Comparison of ENCODE assay signal across 8 mouse cellular contexts in the genomic region with DNA sequence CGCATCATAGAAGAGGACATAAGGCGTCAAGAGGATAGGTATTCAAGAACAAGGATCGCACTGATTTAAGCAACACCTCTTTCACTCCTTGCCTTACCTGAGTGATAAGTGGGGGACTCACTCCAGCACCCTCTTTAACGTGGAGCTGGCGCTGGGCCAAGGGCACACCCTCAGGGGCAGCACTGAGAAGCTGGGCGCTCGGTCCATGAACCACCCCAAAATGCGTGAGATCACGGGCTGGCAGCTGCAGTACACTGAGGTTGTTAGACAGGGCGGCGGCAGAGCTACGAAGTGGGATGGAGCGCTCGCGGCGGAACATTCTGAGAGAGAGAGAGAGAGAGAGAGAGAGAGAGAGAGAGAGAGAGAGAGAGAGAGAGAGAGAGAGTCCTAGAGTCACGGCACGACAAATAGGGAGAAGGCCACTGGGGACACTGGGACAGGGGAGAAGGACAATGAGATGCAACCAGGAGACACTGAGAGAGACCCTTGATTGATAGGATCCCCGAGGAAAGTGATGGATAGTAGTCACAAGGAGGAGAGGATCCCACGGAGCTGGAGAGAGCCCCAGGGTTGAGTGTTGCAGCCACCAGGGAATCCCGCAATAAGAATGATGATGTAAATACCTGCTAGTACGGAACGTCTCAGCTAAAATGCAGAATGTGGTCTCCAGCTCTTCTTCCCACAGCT. TPM values are rescaled to one million over a fixed set of nuclear protein-coding genes. Genes with fewer than 3 reads are reported as not detected.
A peak's percentile ranks its signal among the peaks of the same experiment; 100 is the strongest.
DNase-seq lines count a peak whose midpoint lies in the region; ATAC-seq lines count a peak whose summit lies in the region.

No protein-coding gene starts in this region.

- peak overlapping the region; percentile 53 for H3K9ac ChIP-seq in hindbrain, embryonic 11.5 days (ENCODE audit: low read depth, low read length)

- intact Hi-C loops in left cerebral cortex, postnatal 25 days (cut with DNase I) = no loop called here

- peak overlapping the region; percentile 76 for H3K4me2 ChIP-seq in hindbrain, embryonic 11.5 days (replicated peaks; ENCODE audit: low read depth, low read length)

- peaks cover 14% of the 10 kb centered on the region for H3K4me1 ChIP-seq in erythroblast, embryonic 14.5 days (ENCODE audit: control insufficient read depth)
- H3K4me1 ChIP-seq in hindbrain, embryonic 11.5 days (replicated peaks; ENCODE audit: control insufficient read depth, insufficient read depth, low read length) = 0 out of 2 replicates have a peak, but pooled peaks cover 8% of the 10 kb centered on the region

- peak overlapping the region; percentile 60 for H3K4me3 ChIP-seq in erythroblast, embryonic 14.5 days (replicated peaks)
- H3K4me3 ChIP-seq in hindbrain, embryonic 11.5 days (ENCODE audit: low read depth, low read length) = peak overlapping the region; percentile 51

- peaks cover 3% of the 10 kb centered on the region; the same call in 1 of the 2 replicates for H3K36me3 ChIP-seq in erythroblast, embryonic 14.5 days (ENCODE audit: control insufficient read depth)
- H3K36me3 ChIP-seq in hindbrain, embryonic 11.5 days (ENCODE audit: control insufficient read depth, insufficient read depth, low read length) = no peaks in the 10 kb centered on the region

- H3K27ac ChIP-seq in hindbrain, embryonic 11.5 days (ENCODE audit: low read depth, low read length) = no peak overlapping the region

- ATAC-seq in erythroblast, adult 5-6 weeks (replicated peaks; ENCODE audit: low FRiP score, poor library complexity, severe bottlenecking) = no peak
- ATAC-seq in hindbrain, embryonic 11.5 days (ENCODE audit: low FRiP score) = peak; percentile 63
- peak; percentile 19; the same call in 1 of the 2 replicates for ATAC-seq in megakaryocyte-erythroid progenitor cell, adult 5-6 weeks (replicated peaks; ENCODE audit: low FRiP score, low TSS enrichment, poor library complexity, severe bottlenecking)

- H3K9me3 ChIP-seq in erythroblast, embryonic 14.5 days (ENCODE audit: control insufficient read depth, low read length) = no peaks in the 10 kb centered on the region
- no peaks in the 10 kb centered on the region for H3K9me3 ChIP-seq in hindbrain, embryonic 11.5 days (ENCODE audit: control insufficient read depth, low read length)

- peaks cover 57% of the 10 kb centered on the region for H3K27me3 ChIP-seq in erythroblast, embryonic 14.5 days (ENCODE audit: control insufficient read depth)
- H3K27me3 ChIP-seq in hindbrain, embryonic 11.5 days (ENCODE audit: control insufficient read depth, insufficient read depth, low read length) = peaks cover 9% of the 10 kb centered on the region

- WGBS in hindbrain, embryonic 11.5 days = 8% methylated on average over 23 of the region's 23 CpGs

- DNase-seq in urinary bladder, postnatal 25 days (ENCODE audit: low spot score) = peak; percentile 24
- no peak for DNase-seq in urinary bladder, postnatal 36 days (ENCODE audit: low spot score in 2 of 2)
- no peak for DNase-seq in hindbrain, embryonic 11.5 days (ENCODE audit: low spot score)
- DNase-seq in adrenal gland, postnatal 14 days = no peak
- DNase-seq in left cerebral cortex, postnatal 25 days (ENCODE audit: low spot score in 2 of 2) = no peak

RNA-seq across cellular contexts. Expression of gene Wdr54, which starts 0.5 kb away (rescaled TPM):
- polyA plus RNA-seq in erythroblast, embryonic 14.5 days (2012) = 0.01 and 0.02 TPM in 2 replicates
- total RNA-seq in erythroblast, adult 5-6 weeks (2015; ENCODE audit: low replicate concordance) = not detected in 2 replicates
- total RNA-seq in erythroblast, adult 5-6 weeks (2017; ENCODE audit: low replicate concordance) = 0.28 TPM in 1 of 2 replicates, not detected in the other
- polyA plus RNA-seq in hindbrain, embryonic 11.5 days (2014; fragmentation: Nextera tagmentation; extraction: Ambion mirVana) = 12.3 and 13.8 TPM in 2 replicates
- 4.5 TPM in 1 of 2 replicates, not detected in the other for total RNA-seq in megakaryocyte-erythroid progenitor cell, adult 5-6 weeks (2014; fragmentation: Nextera tagmentation)
- total RNA-seq in megakaryocyte-erythroid progenitor cell, adult 5-6 weeks (2017) = not detected in 2 replicates
- 1.5 and 2.9 TPM in 2 replicates for total RNA-seq in adrenal gland, postnatal 14 days (2021)
- total RNA-seq in left cerebral cortex, postnatal 25 days (2021) = 10 to 100 TPM; 28.8 to 29.1 TPM

RNA-seq across cellular contexts. Expression of gene 1700003E16Rik, which starts 0.5 kb away (rescaled TPM):
- polyA plus RNA-seq in erythroblast, embryonic 14.5 days (2012) = not detected in 2 replicates
- not detected in 2 replicates for total RNA-seq in erythroblast, adult 5-6 weeks (2015; ENCODE audit: low replicate concordance)
- total RNA-seq in erythroblast, adult 5-6 weeks (2017; ENCODE audit: low replicate concordance) = not detected in 2 replicates
- polyA plus RNA-seq in hindbrain, embryonic 11.5 days (2014; fragmentation: Nextera tagmentation; extraction: Ambion mirVana) = 3.7 TPM in 2 replicates
- total RNA-seq in megakaryocyte-erythroid progenitor cell, adult 5-6 weeks (2014; fragmentation: Nextera tagmentation) = 0.52 TPM in 1 of 2 replicates, not detected in the other
- not detected in 2 replicates for total RNA-seq in megakaryocyte-erythroid progenitor cell, adult 5-6 weeks (2017)
- 0.33 and 0.34 TPM in 2 replicates for total RNA-seq in adrenal gland, postnatal 14 days (2021)
- 10 to 100 TPM; 28.8 to 30.2 TPM for total RNA-seq in left cerebral cortex, postnatal 25 days (2021)

RNA-seq across cellular contexts. Expression of gene Dctn1, which starts 10.0 kb away (rescaled TPM):
- polyA plus RNA-seq in erythroblast, embryonic 14.5 days (2012) = 27.2 and 36.9 TPM in 2 replicates
- 21.7 and 21.9 TPM in 2 replicates for total RNA-seq in erythroblast, adult 5-6 weeks (2015; ENCODE audit: low replicate concordance)
- 18.0 and 25.9 TPM in 2 replicates for total RNA-seq in erythroblast, adult 5-6 weeks (2017; ENCODE audit: low replicate concordance)
- polyA plus RNA-seq in hindbrain, embryonic 11.5 days (2014; fragmentation: Nextera tagmentation; extraction: Ambion mirVana) = 75.1 and 81.6 TPM in 2 replicates
- 45.8 and 68.1 TPM in 2 replicates for total RNA-seq in megakaryocyte-erythroid progenitor cell, adult 5-6 weeks (2014; fragmentation: Nextera tagmentation)
- 30.5 and 42.4 TPM in 2 replicates for total RNA-seq in megakaryocyte-erythroid progenitor cell, adult 5-6 weeks (2017)
- 102 and 126 TPM in 2 replicates for total RNA-seq in adrenal gland, postnatal 14 days (2021)
- total RNA-seq in left cerebral cortex, postnatal 25 days (2021) = 100 to 1,000 TPM; 329 to 365 TPM

RNA-seq across cellular contexts. Expression of gene Rtkn, which starts 20.4 kb away (rescaled TPM):
- polyA plus RNA-seq in erythroblast, embryonic 14.5 days (2012) = 0.26 and 0.39 TPM in 2 replicates
- total RNA-seq in erythroblast, adult 5-6 weeks (2015; ENCODE audit: low replicate concordance) = 0.63 TPM in 1 of 2 replicates, not detected in the other
- total RNA-seq in erythroblast, adult 5-6 weeks (2017; ENCODE audit: low replicate concordance) = not detected in 2 replicates
- polyA plus RNA-seq in hindbrain, embryonic 11.5 days (2014; fragmentation: Nextera tagmentation; extraction: Ambion mirVana) = 17.7 and 18.3 TPM in 2 replicates
- total RNA-seq in megakaryocyte-erythroid progenitor cell, adult 5-6 weeks (2014; fragmentation: Nextera tagmentation) = 0.49 TPM in 1 of 2 replicates, not detected in the other
- 0.42 TPM in 1 of 2 replicates, not detected in the other for total RNA-seq in megakaryocyte-erythroid progenitor cell, adult 5-6 weeks (2017)
- total RNA-seq in adrenal gland, postnatal 14 days (2021) = 9.1 and 13.6 TPM in 2 replicates
- 10 to 100 TPM; 51.2 to 76.8 TPM for total RNA-seq in left cerebral cortex, postnatal 25 days (2021)

RNA-seq across cellular contexts. Expression of gene Ino80b, which starts 30.5 kb away (rescaled TPM):
- polyA plus RNA-seq in erythroblast, embryonic 14.5 days (2012) = 26.4 TPM in 2 replicates
- 0.77 and 5.2 TPM in 2 replicates for total RNA-seq in erythroblast, adult 5-6 weeks (2015; ENCODE audit: low replicate concordance)
- 19.2 and 25.0 TPM in 2 replicates for total RNA-seq in erythroblast, adult 5-6 weeks (2017; ENCODE audit: low replicate concordance)
- 18.5 and 21.3 TPM in 2 replicates for polyA plus RNA-seq in hindbrain, embryonic 11.5 days (2014; fragmentation: Nextera tagmentation; extraction: Ambion mirVana)
- 11.2 and 20.1 TPM in 2 replicates for total RNA-seq in megakaryocyte-erythroid progenitor cell, adult 5-6 weeks (2014; fragmentation: Nextera tagmentation)
- 28.8 and 32.8 TPM in 2 replicates for total RNA-seq in megakaryocyte-erythroid progenitor cell, adult 5-6 weeks (2017)
- total RNA-seq in adrenal gland, postnatal 14 days (2021) = 19.3 and 22.5 TPM in 2 replicates
- 10 to 100 TPM; 11.2 to 21.3 TPM for total RNA-seq in left cerebral cortex, postnatal 25 days (2021)

Comparison
In these comparisons a context has a peak if more than half of its experiments do, and no peak if none do; other contexts are left out.
1. RNA of gene 1700003E16Rik, which starts 0.5 kb away (total RNA-seq): 28.8 to 30.2 TPM in left cerebral cortex, postnatal 25 days; 0.52 TPM in megakaryocyte-erythroid progenitor cell, adult 5-6 weeks, 0.33 to 0.34 TPM in adrenal gland, postnatal 14 days and not detected in erythroblast, adult 5-6 weeks; every median in the first group is over 10 times any median in the second.